Mouse (Mus musculus) embryonic facial prominence, embryonic 15.5 days (tissue): ENCODE results near the gene Map4k4. TPM values are rescaled to one million over a fixed set of nuclear protein-coding genes. Genes with fewer than 3 reads are reported as not detected.

Experiments used
- ATAC-seq: fragments of 200-750 bp; cut with Nextera tagmentation; 2 replicates; pipeline ENCODE4 v1.8.0; 2017; ENCODE audit warnings: low read depth, moderate TSS enrichment; ENCODE audit not compliant: insufficient number of reproducible peaks, low FRiP score, low TSS enrichment
- H3K27ac ChIP-seq: fragments of 300-500 bp; sonication (generic); replicated peaks from 2 replicates; pipeline ENCODE4 v1.5.1; 2015; ENCODE audit warnings: mild to moderate bottlenecking, inconsistent platforms
- H3K27me3 ChIP-seq: fragments of 300-500 bp; sonication (generic); 2 replicates; pipeline ENCODE4 v1.6.1; 2015; ENCODE audit warnings: inconsistent platforms
- H3K36me3 ChIP-seq: fragments of 300-500 bp; sonication (generic); 2 replicates; pipeline ENCODE4 v1.6.1; 2015; ENCODE audit warnings: mild to moderate bottlenecking, inconsistent platforms
- H3K4me1 ChIP-seq: fragments of 300-500 bp; sonication (generic); 2 replicates; pipeline ENCODE4 v1.6.1; 2015; ENCODE audit warnings: inconsistent platforms
- H3K4me2 ChIP-seq: fragments of 300-500 bp; sonication (generic); replicated peaks from 2 replicates; pipeline ENCODE4 v1.6.1; 2015; ENCODE audit warnings: mild to moderate bottlenecking, inconsistent platforms
- H3K4me3 ChIP-seq: fragments of 300-500 bp; sonication (generic); replicated peaks from 2 replicates; pipeline ENCODE4 v1.5.1; 2015; ENCODE audit warnings: mild to moderate bottlenecking, inconsistent platforms
- H3K9ac ChIP-seq: fragments of 300-500 bp; sonication (generic); 2 replicates; pipeline ENCODE4 v1.6.1; 2015; ENCODE audit warnings: inconsistent platforms
- H3K9me3 ChIP-seq: fragments of 300-500 bp; sonication (generic); replicated peaks from 2 replicates; pipeline ENCODE4 v1.6.1; 2016; ENCODE audit warnings: inconsistent platforms
- WGBS: fragments of 180-500 bp; shearing (Covaris S2); methylation state at CpG from one replicate; pipeline ENCODE4 v1.1.7; 2015; 5-methylcytosine and 5-hydroxymethylcytosine counted together
- polyA plus RNA-seq: library from polyadenylated mRNA; unstranded; fragments of >200 nt; fragmentation: Nextera tagmentation; extraction: Ambion mirVana; gene quantifications from 2 replicates; pipeline ENCODE4 v1.2.1, GENCODE M21; 2015

Gene Map4k4
- polyA plus RNA-seq: 34.4 and 41.3 TPM in 2 replicates

DNA sequence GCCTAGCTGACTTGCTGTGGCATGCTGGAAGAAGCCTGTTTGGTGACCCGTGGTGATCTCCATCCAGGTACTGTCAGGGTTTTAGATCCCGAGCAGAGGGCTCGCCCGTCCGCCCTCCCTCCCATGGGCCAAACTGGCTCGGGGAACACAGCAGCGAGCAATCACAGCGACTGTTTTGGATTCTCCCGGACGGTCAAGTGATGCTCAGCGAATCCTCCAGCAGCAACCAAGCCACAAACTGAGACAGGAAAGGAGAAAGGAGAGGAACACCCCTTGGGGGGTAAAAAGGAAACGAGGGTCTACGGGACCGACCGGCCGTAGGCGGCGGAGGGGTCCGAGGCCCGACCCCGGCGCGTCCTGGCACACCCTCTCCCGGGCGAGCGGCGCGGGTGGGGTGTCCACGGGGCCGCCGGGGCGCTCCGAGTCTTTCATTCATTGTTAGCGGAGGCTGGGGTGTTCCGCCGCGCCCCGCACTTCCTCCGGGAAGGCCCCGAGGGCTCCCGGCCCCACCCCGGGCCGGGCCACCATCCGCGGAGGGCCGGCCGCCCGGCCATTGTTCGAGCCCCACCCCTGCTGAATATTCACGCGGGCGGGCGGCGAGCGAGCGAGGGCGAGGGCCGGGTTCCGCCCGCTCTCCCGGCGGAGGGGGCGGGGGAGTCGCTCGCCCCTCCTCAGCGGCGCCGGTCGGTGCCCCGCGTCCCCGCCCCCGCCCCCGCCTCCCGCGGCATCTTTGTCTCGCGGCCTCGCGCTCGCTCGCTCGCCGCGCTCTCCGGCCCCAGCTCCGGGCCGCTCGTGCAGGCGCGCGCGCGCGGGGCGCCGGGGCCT is at the start of gene Map4k4:
TSS of gene Map4k4 (plus strand) at position 733 of the 825 bp plus-strand sequence.
- Histone ChIP-seq H3K4me2 (peak within 1 kb of the TSS; percentile 75), H3K9me3 (no peaks in the 10 kb centered on the region)

DNA sequence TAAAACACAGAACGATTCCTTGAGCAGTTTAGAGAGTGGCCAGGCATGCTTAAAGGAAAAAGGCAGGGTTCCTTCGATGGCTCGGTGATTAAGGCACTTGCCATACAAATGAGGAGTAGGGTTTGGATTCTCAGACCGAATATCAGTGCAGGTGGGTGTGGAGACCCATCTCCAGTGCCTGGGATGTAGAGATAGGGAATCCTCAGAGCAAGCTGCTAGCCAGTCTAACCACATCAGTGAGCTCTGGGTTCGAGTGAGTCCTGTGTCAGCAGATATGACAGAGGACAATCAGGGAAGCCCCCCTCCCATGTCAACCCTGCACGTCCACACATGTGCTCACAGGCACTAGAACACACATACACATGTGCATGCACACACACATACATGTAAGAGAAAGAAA is 44.8 kb upstream of the Map4k4 start:
- Histone ChIP-seq H3K4me2 (no peak overlapping the region), H3K27ac (no peak overlapping the region), H3K9ac (no peak overlapping the region), H3K4me3 (no peak overlapping the region), H3K9me3 (no peaks in the 10 kb centered on the region), H3K36me3 (no peaks in the 10 kb centered on the region), H3K4me1 (0 out of 2 replicates have a peak, but pooled peaks cover 4% of the 10 kb centered on the region), H3K27me3 (no peaks in the 10 kb centered on the region)
- no peak for ATAC-seq
- 87% methylated on average over 6 of the region's 6 CpGs for WGBS

More for the DNA sequence above, at the start of gene Map4k4:
- peak; percentile 91 for ATAC-seq
- H3K27me3 ChIP-seq: no peaks in the 10 kb centered on the region
- peak within 1 kb of the TSS; percentile 94 for H3K9ac ChIP-seq
- peaks cover 41% of the 10 kb centered on the region for H3K4me1 ChIP-seq
- peak within 1 kb of the TSS; percentile 86 for H3K4me3 ChIP-seq
- WGBS: 1% methylated on average over 88 of the region's 97 CpGs
- H3K27ac ChIP-seq: peak within 1 kb of the TSS; percentile 96
- H3K36me3 ChIP-seq: peaks cover 5% of the 10 kb centered on the region; the same call in 1 of the 2 replicates

DNA sequence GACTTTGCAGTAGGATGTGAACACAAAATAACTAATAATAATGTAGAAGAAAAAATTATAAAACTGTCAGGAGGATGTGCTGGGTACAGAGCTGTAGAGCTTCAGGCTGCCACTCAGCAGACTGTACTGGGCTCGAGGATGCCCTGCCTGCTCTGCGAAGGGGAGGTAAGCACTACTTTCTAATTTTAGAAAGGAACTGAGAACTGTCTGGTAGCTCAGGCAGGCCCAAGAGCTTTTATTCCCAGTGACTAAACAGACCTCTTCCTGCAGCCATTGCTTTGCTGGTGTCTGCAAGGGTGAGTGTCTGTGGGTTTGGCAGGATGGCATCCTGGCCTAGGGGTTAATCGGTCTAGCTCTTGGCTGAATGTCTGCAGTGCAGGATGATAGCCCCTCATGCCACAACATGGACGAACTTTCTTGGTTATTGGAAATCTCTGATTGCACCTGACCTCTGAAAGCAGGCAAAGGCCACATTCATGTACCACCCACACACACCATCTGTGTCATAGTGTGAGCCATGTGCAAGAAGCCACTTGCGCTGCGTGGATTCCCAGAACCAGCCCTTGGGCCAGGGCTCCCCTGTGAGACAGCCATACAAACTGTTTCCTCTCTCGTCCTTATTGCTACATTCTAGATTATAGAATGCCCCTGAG is 43.8 kb upstream of the Map4k4 start:
- H3K4me1 ChIP-seq: 0 out of 2 replicates have a peak, but pooled peaks cover 4% of the 10 kb centered on the region
- 78% methylated on average over 7 of the region's 7 CpGs for WGBS
- H3K4me3 ChIP-seq: no peak overlapping the region
- H3K4me2 ChIP-seq: no peak overlapping the region
- no peak for ATAC-seq
- H3K27ac ChIP-seq: no peak overlapping the region
- no peak overlapping the region for H3K9ac ChIP-seq
- no peaks in the 10 kb centered on the region for H3K9me3 ChIP-seq
- no peaks in the 10 kb centered on the region for H3K36me3 ChIP-seq
- H3K27me3 ChIP-seq: no peaks in the 10 kb centered on the region

DNA sequence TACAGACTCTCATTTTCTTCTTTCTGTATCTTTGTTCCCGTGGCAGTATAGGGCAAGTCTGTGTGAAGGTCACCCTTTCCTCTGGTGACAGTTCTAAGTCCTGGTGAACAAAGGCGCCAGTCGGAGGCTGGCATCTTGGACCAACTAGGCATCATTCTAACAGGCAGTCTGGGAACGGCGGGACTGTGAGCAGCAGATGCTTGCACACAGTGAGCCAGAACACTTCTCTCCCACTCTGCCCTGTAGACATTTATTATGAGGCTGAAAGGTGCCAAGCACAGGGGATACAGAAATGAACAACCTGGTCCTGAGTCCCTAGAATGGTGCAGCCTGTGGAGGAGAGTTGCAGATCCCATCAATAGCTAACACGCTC is 43.3 kb upstream of the Map4k4 start:
- Histone ChIP-seq H3K4me1 (0 out of 2 replicates have a peak, but pooled peaks cover 4% of the 10 kb centered on the region), H3K27ac (no peak overlapping the region), H3K4me2 (no peak overlapping the region), H3K27me3 (no peaks in the 10 kb centered on the region), H3K4me3 (no peak overlapping the region), H3K9me3 (no peaks in the 10 kb centered on the region), H3K36me3 (no peaks in the 10 kb centered on the region), H3K9ac (no peak overlapping the region)
- 87% methylated on average over 6 of the region's 6 CpGs for WGBS
- ATAC-seq: no peak

DNA sequence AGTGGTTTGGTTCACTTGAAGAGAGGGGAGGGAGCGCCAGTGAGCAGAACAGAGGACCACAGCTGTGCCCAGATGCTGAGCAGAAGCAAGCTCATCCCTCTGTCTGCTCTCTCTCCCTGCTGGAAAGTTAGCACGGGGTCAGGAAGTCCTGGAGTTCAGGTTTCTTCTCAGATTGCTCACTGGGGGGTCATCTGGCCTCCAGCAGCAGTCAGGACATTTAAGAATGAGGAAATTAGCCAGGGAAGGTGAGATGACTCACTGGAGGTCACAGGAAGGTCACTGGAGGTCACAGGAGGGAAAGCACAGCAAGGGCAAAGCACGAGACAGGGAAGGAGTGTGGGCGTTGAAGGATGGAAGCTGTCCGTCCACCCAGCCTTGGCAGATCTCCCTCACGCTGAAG is 41.5 kb upstream of the Map4k4 start:
- no peak for ATAC-seq
- no peak overlapping the region for H3K4me2 ChIP-seq
- H3K9me3 ChIP-seq: no peaks in the 10 kb centered on the region
- 28% methylated on average over 6 of the region's 6 CpGs for WGBS
- no peak overlapping the region for H3K27ac ChIP-seq
- no peak overlapping the region for H3K4me3 ChIP-seq
- no peaks in the 10 kb centered on the region for H3K27me3 ChIP-seq
- no peak overlapping the region for H3K9ac ChIP-seq
- H3K4me1 ChIP-seq: 0 out of 2 replicates have a peak, but pooled peaks cover 4% of the 10 kb centered on the region
- H3K36me3 ChIP-seq: no peaks in the 10 kb centered on the region

DNA sequence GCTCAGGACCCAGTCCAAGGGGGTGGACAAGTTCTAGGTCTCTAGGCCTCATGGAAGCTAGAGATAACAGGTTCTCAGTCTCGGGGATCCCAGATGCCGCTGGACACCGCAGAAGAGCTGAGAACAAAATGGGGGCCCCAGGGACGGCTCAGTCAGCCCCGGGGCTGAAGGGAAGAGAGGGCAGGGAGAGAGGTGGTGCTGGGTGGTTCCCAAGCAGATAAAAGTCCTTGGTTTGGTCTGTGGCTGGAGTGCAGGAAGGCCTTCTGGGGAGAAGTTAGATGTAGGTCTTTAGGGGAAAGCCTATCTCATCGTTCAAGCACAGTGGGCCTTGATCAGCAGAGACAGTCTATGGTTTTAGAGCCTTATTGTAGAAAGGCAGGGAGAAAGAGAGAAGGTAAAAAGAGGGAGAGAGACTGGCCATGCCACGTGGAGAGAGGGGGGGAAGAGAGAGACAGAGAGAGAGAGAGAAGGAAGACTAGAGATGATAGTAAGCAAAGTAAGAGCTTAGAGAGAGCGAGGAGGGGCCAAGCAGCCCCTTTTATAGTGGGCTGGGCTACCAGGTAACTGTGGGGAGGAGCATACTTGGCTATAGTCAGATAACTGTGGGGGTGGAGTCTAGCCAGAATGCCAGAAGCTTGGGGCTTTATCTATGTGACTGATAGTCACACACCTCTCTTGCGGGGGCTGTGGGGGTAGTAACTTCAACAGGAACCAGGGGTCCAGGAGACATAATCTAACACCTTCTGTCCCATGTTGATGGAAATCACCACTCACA is 34.2 kb upstream of the Map4k4 start:
- Histone ChIP-seq H3K9me3 (no peaks in the 10 kb centered on the region), H3K27me3 (no peaks in the 10 kb centered on the region), H3K27ac (no peak overlapping the region), H3K36me3 (no peaks in the 10 kb centered on the region), H3K4me1 (peaks cover 22% of the 10 kb centered on the region), H3K9ac (no peak overlapping the region), H3K4me2 (no peak overlapping the region), H3K4me3 (no peak overlapping the region)
- no peak for ATAC-seq
- WGBS: 90% methylated on average over 9 of the region's 9 CpGs

DNA sequence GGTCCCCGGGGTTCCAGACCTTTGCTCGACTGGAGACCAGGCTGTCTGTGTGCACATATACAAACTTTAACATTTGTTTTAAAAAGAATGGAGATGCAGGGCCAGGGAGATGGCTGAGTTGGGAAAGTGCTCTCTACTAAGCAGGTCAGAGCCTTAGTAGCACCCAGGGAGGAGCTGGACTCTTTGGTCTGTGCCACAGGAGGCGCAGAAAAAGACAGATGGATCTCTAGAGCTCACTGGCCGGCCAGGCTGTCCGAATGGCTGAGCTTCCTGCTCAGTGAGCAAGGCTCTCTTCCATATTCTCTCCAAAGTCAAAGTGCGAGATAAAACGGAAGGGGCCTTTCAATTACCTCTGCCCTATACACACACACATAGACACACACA is 33.6 kb upstream of the Map4k4 start:
- Histone ChIP-seq H3K9me3 (no peaks in the 10 kb centered on the region), H3K4me2 (no peak overlapping the region), H3K36me3 (no peaks in the 10 kb centered on the region), H3K4me1 (peaks cover 22% of the 10 kb centered on the region), H3K27ac (no peak overlapping the region), H3K4me3 (no peak overlapping the region), H3K27me3 (no peaks in the 10 kb centered on the region), H3K9ac (no peak overlapping the region)
- 74% methylated on average over 7 of the region's 7 CpGs for WGBS
- no peak for ATAC-seq

DNA sequence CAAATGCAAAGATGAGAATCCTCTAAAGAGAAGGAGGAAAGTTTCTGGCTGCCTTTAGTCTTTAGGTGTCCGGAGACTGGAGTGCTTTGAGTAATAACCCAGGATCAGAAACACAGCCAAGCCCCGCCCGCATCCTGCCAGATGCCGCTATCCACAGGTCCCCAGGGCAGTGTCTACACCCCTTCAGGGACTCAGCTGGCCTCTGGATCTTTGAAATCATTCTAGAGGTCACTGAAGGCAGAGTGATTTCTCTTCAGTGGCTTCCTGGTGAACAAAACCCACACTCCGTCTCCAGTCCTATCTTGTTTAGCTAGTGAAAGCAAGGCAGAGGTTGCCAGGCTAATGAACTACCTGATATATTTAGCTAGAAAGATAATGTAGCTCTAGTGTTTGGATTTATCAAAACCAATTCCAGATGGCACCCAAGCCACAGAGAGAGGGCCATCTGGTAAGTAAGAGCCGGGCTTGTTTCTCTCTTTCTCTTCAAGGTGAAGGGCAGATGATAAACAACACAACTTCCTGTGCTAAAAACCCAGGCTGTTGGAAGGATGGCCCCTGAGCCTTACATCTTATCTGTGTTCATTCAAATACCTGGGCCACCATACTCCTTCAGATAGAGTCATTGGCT is 32.6 kb upstream of the Map4k4 start:
- no peak overlapping the region for H3K27ac ChIP-seq
- H3K4me3 ChIP-seq: no peak overlapping the region
- peaks cover 22% of the 10 kb centered on the region for H3K4me1 ChIP-seq
- H3K9ac ChIP-seq: no peak overlapping the region
- no peaks in the 10 kb centered on the region for H3K27me3 ChIP-seq
- ATAC-seq: no peak
- no peak overlapping the region for H3K4me2 ChIP-seq
- 25% methylated on average over 6 of the region's 6 CpGs for WGBS
- H3K9me3 ChIP-seq: no peaks in the 10 kb centered on the region
- H3K36me3 ChIP-seq: no peaks in the 10 kb centered on the region

DNA sequence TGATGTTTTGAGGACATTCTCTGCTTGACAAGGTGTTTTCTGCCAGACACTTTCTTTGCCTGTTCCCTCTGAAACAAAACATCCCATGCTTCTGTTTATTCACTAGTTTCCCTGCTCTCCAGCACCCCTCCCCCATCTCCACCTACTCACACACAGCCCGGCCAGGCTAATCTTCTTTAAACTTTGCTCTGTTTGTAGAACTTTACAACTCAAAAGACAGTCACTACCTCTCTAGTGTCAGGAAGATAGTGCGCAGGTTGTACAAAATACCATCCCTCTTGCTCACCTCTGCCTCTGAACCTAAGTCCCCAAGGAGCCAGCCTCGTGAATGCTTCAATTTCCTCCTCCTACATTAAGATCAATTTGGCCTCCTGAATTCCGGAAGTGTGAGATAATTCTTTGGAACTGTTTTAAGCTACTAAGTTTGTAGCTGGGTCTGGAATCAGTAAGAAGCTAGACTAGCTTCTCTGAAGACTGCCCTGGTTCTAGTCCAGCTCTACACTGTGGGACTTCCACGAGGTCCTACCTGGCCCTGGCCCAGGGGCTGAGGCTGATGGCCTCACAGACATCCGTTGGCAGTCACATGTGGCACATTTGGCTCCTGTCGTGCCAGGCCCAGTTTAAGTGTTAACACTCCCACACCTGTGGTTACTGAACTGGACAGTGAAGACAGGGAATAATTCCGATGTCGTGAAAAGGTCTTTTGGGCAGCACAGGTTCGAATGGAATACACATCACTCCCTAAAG is 31.7 kb upstream of the Map4k4 start:
- 49% methylated on average over 10 of the region's 10 CpGs for WGBS
- Histone ChIP-seq H3K36me3 (no peaks in the 10 kb centered on the region), H3K9me3 (no peaks in the 10 kb centered on the region), H3K27ac (no peak overlapping the region), H3K9ac (no peak overlapping the region), H3K4me2 (no peak overlapping the region), H3K4me1 (peaks cover 22% of the 10 kb centered on the region), H3K4me3 (no peak overlapping the region), H3K27me3 (no peaks in the 10 kb centered on the region)
- no peak for ATAC-seq

DNA sequence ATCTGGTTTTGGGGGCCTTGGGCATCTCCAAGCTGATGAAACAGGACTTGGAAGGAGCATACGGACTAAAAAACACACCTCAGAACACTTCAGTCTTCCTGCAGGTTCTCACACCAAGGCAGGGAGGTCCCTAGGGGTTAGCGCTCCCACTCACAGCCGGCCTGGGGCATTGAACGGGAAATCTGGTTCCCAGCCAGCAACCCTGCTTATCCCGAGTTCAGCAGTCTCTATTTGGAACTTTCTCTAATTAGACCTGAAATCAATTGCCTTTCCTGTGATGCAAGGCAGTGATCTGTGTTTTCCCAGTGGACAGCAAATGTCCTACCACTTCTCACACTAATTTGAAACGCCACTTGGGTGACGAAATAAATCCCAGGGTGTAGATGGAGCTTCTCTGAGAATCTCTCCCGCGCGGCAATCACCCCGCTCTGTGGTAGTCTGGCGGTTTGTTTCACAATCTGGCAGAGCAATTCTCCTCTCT is 31.0 kb upstream of the Map4k4 start:
- Histone ChIP-seq H3K9me3 (no peaks in the 10 kb centered on the region), H3K36me3 (no peaks in the 10 kb centered on the region), H3K4me3 (no peak overlapping the region), H3K27ac (no peak overlapping the region), H3K27me3 (no peaks in the 10 kb centered on the region), H3K4me1 (peaks cover 22% of the 10 kb centered on the region), H3K4me2 (no peak overlapping the region), H3K9ac (no peak overlapping the region)
- no peak for ATAC-seq
- WGBS: 51% methylated on average over 12 of the region's 12 CpGs
